Mouse (Mus musculus) heart, adult 2 months (tissue): ENCODE measurements around the gene Dpm3.

Source experiments
- CTCF ChIP-seq: fragments of 200-600 bp; IDR thresholded peaks from 2 replicates; pipeline ENCODE4 v1.8.1; 2022; ENCODE audit warnings: antibody characterized with exemption, mild to moderate bottlenecking, moderate library complexity
- EP300 ChIP-seq: fragments of 200-500 bp; IDR thresholded peaks from 2 replicates; pipeline ENCODE4 v1.6.1; 2011; ENCODE audit warnings: low read depth, low read length, control low read depth; ENCODE audit not compliant: insufficient read depth

- TF ChIP-seq CTCF, result peak; percentile 91
- 0 out of 2 replicates have a peak, but pooled peaks have one; percentile 27 for TF ChIP-seq EP300
Measured at GRCm38 (mm10) chr3:89315195-89315929, 56.2 kb downstream of the Dpm3 start.
